Mouse (Mus musculus): ENCODE measurements around the gene Ddx27.

- TF ChIP-seq CTCF (conservative IDR thresholded peaks at IDR 0.05; ENCODE audit: insufficient read depth, insufficient read length, low read depth, low read length) (no peak), POLR2A (IDR thresholded peaks at IDR 0.05; ENCODE audit: low read depth, low read length) (no peak)
Observed at GRCm38 (mm10) chr2:166974177-166974872, 40.7 kb upstream of the Ddx27 start.

Measured in kidney, adult 2 months (tissue).